ENCODE assay signal across 16 mouse cellular contexts in the genomic region with DNA sequence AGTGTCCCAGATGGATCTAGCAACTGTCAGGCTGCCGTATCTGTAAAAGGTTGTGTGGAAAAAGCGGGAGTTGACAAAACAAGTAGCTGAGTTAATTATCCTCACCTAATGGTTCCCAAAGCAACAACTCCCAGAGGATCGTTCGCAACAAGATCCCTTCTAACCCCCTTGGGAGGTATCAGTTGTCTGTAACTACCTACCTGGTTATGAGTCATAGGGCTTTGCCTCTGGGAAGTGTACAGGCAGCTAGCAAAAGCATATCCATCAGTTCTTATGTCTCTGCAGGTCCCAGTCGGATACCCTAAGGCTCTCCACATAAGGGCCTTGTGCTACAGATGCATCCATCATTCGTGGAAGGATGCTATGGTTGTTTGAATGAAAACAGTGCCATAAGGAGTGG.
"Had no signal": no experiment of that assay in that cellular context is flagged by ENCODE, and none has a peak within 500 bp of the region (broad histone marks: within the 10 kb centered on the region; RNA-seq: fewer than 3 reads in every experiment).

No protein-coding gene starts in this region.

- H3K4me3 ChIP-seq: neural tube, embryonic 12.5 days; neural tube, embryonic 13.5 days; stomach, embryonic 15.5 days had no signal

- H3K36me3 ChIP-seq: neural tube, embryonic 12.5 days; neural tube, embryonic 13.5 days; stomach, embryonic 15.5 days had no signal

- DNase-seq: retina, postnatal 1 day; right cerebral cortex, adult 18-20 months; right cerebral cortex, postnatal 14 days; right cerebral cortex, postnatal 25 days; right cerebral cortex, postnatal 4 days; spleen, adult 18-20 months; thymus, adult 18-20 months; thymus, adult 2 months; thymus, postnatal 14 days; thymus, postnatal 25 days; thymus, postnatal 36 days; thymus, postnatal 4 days had no signal

- H3K27ac ChIP-seq: neural tube, embryonic 12.5 days; neural tube, embryonic 13.5 days; stomach, embryonic 15.5 days; stomach, postnatal 0 days had no signal

- H3K27me3 ChIP-seq: neural tube, embryonic 12.5 days; neural tube, embryonic 13.5 days; stomach, embryonic 15.5 days had no signal

- H3K9ac ChIP-seq: neural tube, embryonic 12.5 days; neural tube, embryonic 13.5 days; stomach, embryonic 15.5 days had no signal

- H3K9me3 ChIP-seq: neural tube, embryonic 12.5 days; neural tube, embryonic 13.5 days; stomach, embryonic 15.5 days had no signal

- H3K4me2 ChIP-seq: neural tube, embryonic 12.5 days; neural tube, embryonic 13.5 days; stomach, embryonic 15.5 days had no signal
